Mouse (Mus musculus): Measurements from ENCODE around the gene Zfp512b. TPM values are rescaled to one million over a fixed set of nuclear protein-coding genes. Genes with fewer than 3 reads are reported as not detected.

The Zfp512b gene
- total and polyA plus RNA-seq, 2 experiments from 2014 or later, result 60.0 to 99.7 TPM

DNA sequence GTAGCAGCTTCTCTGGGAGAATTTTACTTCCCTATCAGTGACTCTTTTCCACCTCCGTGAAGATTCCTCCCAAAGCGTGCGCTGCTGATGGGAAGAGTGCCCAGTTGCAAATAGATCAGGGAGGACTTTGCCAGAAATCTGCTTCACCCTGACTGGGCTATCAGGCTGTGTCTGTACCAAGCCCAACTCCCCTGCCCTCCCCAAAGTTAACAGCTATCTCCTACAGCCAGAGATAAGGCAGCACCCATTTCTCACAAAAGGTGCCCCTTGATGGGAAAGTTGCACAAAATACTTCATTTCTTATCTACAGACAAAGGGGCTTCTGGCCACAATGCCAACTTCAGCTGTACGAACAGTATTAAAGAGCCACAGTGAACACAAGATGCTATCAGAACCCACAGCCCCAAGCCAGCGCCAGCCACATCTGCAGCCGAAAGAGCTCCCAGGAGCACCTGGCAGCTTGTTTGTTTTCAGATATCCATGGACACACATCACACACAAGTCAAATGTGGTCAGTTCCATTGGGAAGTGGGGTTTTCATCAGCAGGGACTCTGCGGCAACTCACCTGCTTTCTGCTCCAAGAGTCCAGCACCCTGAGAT is 14.5 kb downstream of the Zfp512b start:
- WGBS, result 77% methylated on average over 7 of the region's 7 CpGs
- TF ChIP-seq CTCF (IDR thresholded peaks at IDR 0.05), result no peak
- Histone ChIP-seq H3K4me1 (ENCODE audit: insufficient read depth, low read length) (peaks cover 7% of the 10 kb centered on the region; the same call in 1 of the 2 replicates), H3K4me3 (ENCODE audit: low read depth, low read length) (no peak overlapping the region), H3K36me3 (ENCODE audit: insufficient read depth, low read length) (peaks cover 14% of the 10 kb centered on the region), H3K27me3 (ENCODE audit: insufficient read depth, low read length) (no peaks in the 10 kb centered on the region), H3K27ac (ENCODE audit: low read depth, low read length) (no peak overlapping the region), H3K9me3 (ENCODE audit: low read length) (no peaks in the 10 kb centered on the region), H3K9ac (replicated peaks; ENCODE audit: low read length, poor library complexity, severe bottlenecking) (no peak overlapping the region; the same call in 1 of the 2 replicates), H3K4me2 (ENCODE audit: low read depth, low read length, poor library complexity, severe bottlenecking) (no peak overlapping the region)
- no peak for ATAC-seq (ENCODE audit: low FRiP score)
- DNase-seq (ENCODE audit: low spot score), result no peak

DNA sequence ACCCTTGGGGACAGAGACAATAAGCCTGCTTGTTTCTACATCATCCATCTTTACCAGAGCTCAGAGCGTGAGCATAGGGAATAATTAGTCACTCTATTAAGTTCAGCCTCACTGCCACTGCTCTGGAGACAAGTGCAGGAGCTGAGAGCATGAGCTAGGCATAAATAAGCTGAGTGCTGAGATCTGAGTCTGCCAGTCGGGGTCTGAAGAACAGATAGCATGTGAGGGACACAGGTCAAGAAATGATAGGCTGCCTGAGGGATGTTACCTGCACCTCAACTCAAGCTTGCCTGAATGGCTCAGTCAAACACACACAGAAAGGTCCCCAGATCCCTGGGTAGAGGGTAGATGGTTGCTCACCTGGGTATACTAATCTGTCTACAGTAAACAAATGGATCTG is 15.5 kb downstream of the Zfp512b start:
- Histone ChIP-seq H3K4me3 (ENCODE audit: low read depth, low read length) (no peak overlapping the region), H3K27me3 (ENCODE audit: insufficient read depth, low read length) (no peaks in the 10 kb centered on the region), H3K4me1 (ENCODE audit: insufficient read depth, low read length) (peaks cover 7% of the 10 kb centered on the region; the same call in 1 of the 2 replicates), H3K9me3 (ENCODE audit: low read length) (no peaks in the 10 kb centered on the region), H3K4me2 (ENCODE audit: low read depth, low read length, poor library complexity, severe bottlenecking) (no peak overlapping the region), H3K27ac (ENCODE audit: low read depth, low read length) (no peak overlapping the region), H3K36me3 (ENCODE audit: insufficient read depth, low read length) (peaks cover 14% of the 10 kb centered on the region), H3K9ac (replicated peaks; ENCODE audit: low read length, poor library complexity, severe bottlenecking) (no peak overlapping the region)
- 75% methylated on average over 2 of the region's 2 CpGs for WGBS
- ATAC-seq (ENCODE audit: low FRiP score) (no peak), DNase-seq (ENCODE audit: low spot score) (peak; percentile 26)
- no peak for TF ChIP-seq CTCF (IDR thresholded peaks at IDR 0.05)

DNA sequence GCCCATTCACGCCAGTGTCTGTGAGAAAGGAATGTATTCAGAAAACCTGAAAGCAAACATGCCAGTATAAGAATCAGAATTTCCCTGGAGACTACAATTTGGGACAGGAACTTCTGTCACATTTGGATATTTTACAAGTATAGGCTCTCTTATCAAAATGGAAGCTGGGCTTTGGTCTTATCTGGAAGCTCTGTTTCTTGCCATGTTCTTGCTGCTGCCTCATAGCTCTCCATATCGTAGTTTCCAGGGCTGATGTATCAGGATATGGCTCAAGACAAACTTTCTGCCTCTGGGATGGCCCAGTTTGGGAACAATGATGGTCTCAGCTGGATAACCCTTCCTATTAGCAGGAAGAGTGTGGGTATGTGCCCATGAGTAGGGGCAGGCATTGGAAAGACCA is 16.0 kb downstream of the Zfp512b start:
- no peak for DNase-seq (ENCODE audit: low spot score)
- Histone ChIP-seq H3K9ac (replicated peaks; ENCODE audit: low read length, poor library complexity, severe bottlenecking) (no peak overlapping the region), H3K36me3 (ENCODE audit: insufficient read depth, low read length) (peaks cover 14% of the 10 kb centered on the region), H3K27me3 (ENCODE audit: insufficient read depth, low read length) (no peaks in the 10 kb centered on the region), H3K4me1 (ENCODE audit: insufficient read depth, low read length) (peaks cover 7% of the 10 kb centered on the region; the same call in 1 of the 2 replicates), H3K27ac (ENCODE audit: low read depth, low read length) (no peak overlapping the region), H3K4me3 (ENCODE audit: low read depth, low read length) (no peak overlapping the region), H3K9me3 (ENCODE audit: low read length) (no peaks in the 10 kb centered on the region), H3K4me2 (ENCODE audit: low read depth, low read length, poor library complexity, severe bottlenecking) (no peak overlapping the region)
- TF ChIP-seq CTCF (IDR thresholded peaks at IDR 0.05), result no peak
- WGBS, result 87% methylated on average over 2 of the region's 2 CpGs
- no peak for ATAC-seq (ENCODE audit: low FRiP score)

DNA sequence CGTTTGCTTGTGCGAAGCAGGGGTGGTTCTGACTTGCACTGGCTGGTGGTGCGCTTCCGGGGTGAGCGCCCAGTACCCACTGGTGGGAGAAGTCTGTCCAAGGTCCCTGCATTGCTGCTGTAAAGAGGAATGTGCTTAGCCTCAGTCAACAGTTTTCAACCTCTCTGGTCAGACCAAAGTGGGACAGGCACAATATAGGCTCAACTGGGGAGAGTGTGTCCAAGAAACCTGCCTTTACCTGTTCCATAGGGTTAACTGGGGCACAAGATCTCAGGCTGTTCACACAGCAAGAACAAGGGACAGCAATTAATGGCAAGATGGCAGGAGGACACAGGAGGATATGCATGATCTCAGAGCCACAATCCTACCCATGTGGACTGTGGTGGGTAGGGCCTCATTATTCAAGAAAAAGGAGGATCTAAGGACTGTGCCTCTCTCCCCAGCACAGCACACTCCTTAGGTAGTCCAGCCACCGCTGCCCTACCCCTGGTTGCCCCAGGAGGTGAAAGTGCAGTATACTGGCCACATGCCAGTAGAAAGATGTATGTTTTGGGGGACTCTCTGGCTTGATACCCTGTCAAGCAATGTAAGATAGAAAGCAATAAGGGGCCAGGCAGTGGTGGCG is 17.6 kb downstream of the Zfp512b start:
- Histone ChIP-seq H3K4me2 (ENCODE audit: low read depth, low read length, poor library complexity, severe bottlenecking) (no peak overlapping the region), H3K4me1 (ENCODE audit: insufficient read depth, low read length) (no peaks in the 10 kb centered on the region), H3K9ac (replicated peaks; ENCODE audit: low read length, poor library complexity, severe bottlenecking) (no peak overlapping the region), H3K4me3 (ENCODE audit: low read depth, low read length) (no peak overlapping the region), H3K36me3 (ENCODE audit: insufficient read depth, low read length) (peaks cover 14% of the 10 kb centered on the region), H3K27me3 (ENCODE audit: insufficient read depth, low read length) (no peaks in the 10 kb centered on the region), H3K27ac (ENCODE audit: low read depth, low read length) (no peak overlapping the region), H3K9me3 (ENCODE audit: low read length) (no peaks in the 10 kb centered on the region)
- ATAC-seq (ENCODE audit: low FRiP score) (no peak), DNase-seq (ENCODE audit: low spot score) (no peak)
- TF ChIP-seq CTCF (IDR thresholded peaks at IDR 0.05), result no peak
- 91% methylated on average over 7 of the region's 7 CpGs for WGBS

DNA sequence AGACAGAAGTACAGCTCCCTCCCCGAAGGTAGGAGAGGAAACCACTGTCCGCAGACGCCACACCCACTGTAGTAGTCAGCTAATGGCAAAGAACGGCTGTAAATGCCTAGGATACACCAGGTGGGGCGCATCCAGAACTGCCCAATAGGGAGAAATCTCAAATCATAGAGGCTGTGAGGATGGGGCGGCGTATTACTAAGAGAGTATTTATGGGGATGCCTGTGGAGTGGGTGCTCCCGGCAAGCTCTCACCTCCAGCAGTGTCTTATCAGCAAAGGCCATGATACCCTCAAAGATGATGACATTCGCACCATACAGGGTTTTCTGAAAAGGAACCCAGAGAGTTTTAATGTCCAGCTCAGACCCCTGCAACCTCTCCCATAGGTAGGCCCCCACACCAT is 18.6 kb downstream of the Zfp512b start:
- whole genome bisulfite sequencing, result 93% methylated on average over 9 of the region's 9 CpGs
- no peak for ATAC-seq (ENCODE audit: low FRiP score)
- Histone ChIP-seq H3K4me3 (ENCODE audit: low read depth, low read length) (no peak overlapping the region), H3K9me3 (ENCODE audit: low read length) (no peaks in the 10 kb centered on the region), H3K9ac (replicated peaks; ENCODE audit: low read length, poor library complexity, severe bottlenecking) (no peak overlapping the region), H3K4me2 (ENCODE audit: low read depth, low read length, poor library complexity, severe bottlenecking) (no peak overlapping the region), H3K27me3 (ENCODE audit: insufficient read depth, low read length) (no peaks in the 10 kb centered on the region), H3K4me1 (ENCODE audit: insufficient read depth, low read length) (no peaks in the 10 kb centered on the region), H3K27ac (ENCODE audit: low read depth, low read length) (no peak overlapping the region), H3K36me3 (ENCODE audit: insufficient read depth, low read length) (peaks cover 14% of the 10 kb centered on the region)
- no peak for DNase-seq (ENCODE audit: low spot score)
- TF ChIP-seq CTCF (IDR thresholded peaks at IDR 0.05), result no peak
